Mouse (Mus musculus) cerebellum, adult 2 months (tissue): Measurements from ENCODE around the gene Diras2.

Experiments
- CTCF ChIP-seq: fragments of 200-500 bp; IDR thresholded peaks from 2 replicates; pipeline ENCODE4 v1.5.1; 2011; ENCODE audit warnings: low read depth, mild to moderate bottlenecking, control low read depth, low read length, moderate library complexity, borderline replicate concordance; ENCODE audit not compliant: insufficient read depth
- POLR2A ChIP-seq: fragments of 200-500 bp; IDR thresholded peaks from 2 replicates; pipeline ENCODE4 v1.6.1; 2011; ENCODE audit warnings: low read length, control low read depth, borderline replicate concordance; ENCODE audit not compliant: insufficient read depth

- no peak for TF ChIP-seq CTCF
- no peak for TF ChIP-seq POLR2A
These were observed 19.7 kb upstream of the Diras2 start for GRCm38 (mm10) chr13:52550690-52551193.
